Mouse (Mus musculus) heart, postnatal 0 days (tissue): ENCODE data around the gene Adgrf1.

Experiments
- CTCF ChIP-seq: IDR thresholded peaks from 2 replicates; pipeline ENCODE4 v1.5.1; 2016; ENCODE audit warnings: antibody characterized with exemption, control low read depth, low read depth
- EP300 ChIP-seq: IDR thresholded peaks from 2 replicates; pipeline ENCODE4 v1.6.1; 2016; ENCODE audit warnings: antibody characterized with exemption, low read depth

DNA sequence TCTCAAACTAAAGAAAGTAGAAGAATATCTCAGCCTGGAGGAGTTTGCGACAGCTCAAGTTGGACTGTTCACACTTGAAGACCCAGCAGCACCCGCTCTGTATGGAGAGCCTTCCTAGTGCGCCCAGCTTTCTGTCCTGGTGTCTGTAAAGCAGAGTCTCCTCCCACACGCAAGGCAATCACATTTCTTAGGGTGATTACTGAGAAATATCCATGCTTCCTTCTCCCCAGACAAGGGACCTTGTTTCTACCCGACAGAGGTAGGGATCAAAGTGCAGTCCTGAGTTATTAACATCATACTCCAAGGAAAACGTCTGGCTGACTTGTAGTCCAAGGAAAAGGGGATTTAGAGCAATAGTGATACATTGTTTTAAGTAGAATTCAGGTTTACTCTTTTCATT lies 6.1 kb downstream of the Adgrf1 start:
- TF ChIP-seq CTCF (no peak), EP300 (no peak)
